Mouse (Mus musculus): ENCODE data around the gene Hyal2. TPM values are rescaled to one million over a fixed set of nuclear protein-coding genes. Genes with fewer than 3 reads are reported as not detected.
A peak's percentile ranks its signal among the peaks of the same experiment; 100 is the strongest.

Gene Hyal2
- polyA plus RNA-seq, 1 experiment from 2014 or later: 128 TPM

DNA sequence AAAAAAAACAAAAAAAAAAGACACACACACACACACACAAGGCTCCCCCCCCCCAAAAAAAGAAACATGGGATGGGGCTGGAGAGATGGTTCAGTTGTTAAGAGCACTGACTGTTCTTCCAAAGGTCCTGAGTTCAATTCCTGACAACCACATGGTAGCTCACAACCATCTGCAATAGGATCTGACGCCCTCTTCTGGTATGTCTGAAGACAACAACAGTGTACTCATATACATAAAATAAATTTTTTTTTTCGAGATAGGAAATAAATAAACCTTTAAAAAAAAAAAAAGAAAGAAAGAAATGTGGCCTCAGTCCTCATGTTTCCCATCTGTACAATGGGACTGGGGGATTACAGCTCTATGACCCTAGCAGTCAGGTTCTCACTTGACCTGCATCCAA, 49.7 kb downstream of the Hyal2 start:
- Histone ChIP-seq H3K4me3 (ENCODE audit: low read depth, low read length) (no peak overlapping the region), H3K4me2 (ENCODE audit: low read depth) (no peak overlapping the region), H3K9ac (ENCODE audit: low read length) (no peak overlapping the region), H3K9me3 (ENCODE audit: control insufficient read depth, low read length) (no peaks in the 10 kb centered on the region), H3K36me3 (ENCODE audit: control insufficient read depth, insufficient read depth, low read length) (peaks cover 37% of the 10 kb centered on the region), H3K4me1 (ENCODE audit: control insufficient read depth, insufficient read depth, low read length) (peaks cover 14% of the 10 kb centered on the region; the same call in 1 of the 2 replicates), H3K27me3 (ENCODE audit: control insufficient read depth, insufficient read depth, low read length) (no peaks in the 10 kb centered on the region), H3K27ac (ENCODE audit: low read depth, low read length) (no peak overlapping the region)
- WGBS: 81% methylated on average over 2 of the region's 2 CpGs
- ATAC-seq (ENCODE audit: insufficient read depth, low FRiP score, low TSS enrichment) (no peak), DNase-seq (ENCODE audit: low spot score) (no peak)

- Histone ChIP-seq H3K4me1 (ENCODE audit: control insufficient read depth, insufficient read depth, low read length) (peaks cover 11% of the 10 kb centered on the region; the same call in 1 of the 2 replicates), H3K27ac (ENCODE audit: low read depth, low read length) (no peak overlapping the region), H3K9ac (ENCODE audit: low read length) (no peak overlapping the region), H3K36me3 (ENCODE audit: control insufficient read depth, insufficient read depth, low read length) (peaks cover 37% of the 10 kb centered on the region), H3K4me2 (ENCODE audit: low read depth) (no peak overlapping the region), H3K27me3 (ENCODE audit: control insufficient read depth, insufficient read depth, low read length) (no peaks in the 10 kb centered on the region), H3K4me3 (ENCODE audit: low read depth, low read length) (no peak overlapping the region), H3K9me3 (ENCODE audit: control insufficient read depth, low read length) (no peaks in the 10 kb centered on the region)
- no peak for DNase-seq (ENCODE audit: low spot score)
- ATAC-seq (ENCODE audit: insufficient read depth, low FRiP score, low TSS enrichment): no peak
- WGBS: 93% methylated on average over 6 of the region's 6 CpGs
These were observed 50.4 kb downstream of the Hyal2 start for GRCm38 (mm10) chr9:107618098-107618497.

DNA sequence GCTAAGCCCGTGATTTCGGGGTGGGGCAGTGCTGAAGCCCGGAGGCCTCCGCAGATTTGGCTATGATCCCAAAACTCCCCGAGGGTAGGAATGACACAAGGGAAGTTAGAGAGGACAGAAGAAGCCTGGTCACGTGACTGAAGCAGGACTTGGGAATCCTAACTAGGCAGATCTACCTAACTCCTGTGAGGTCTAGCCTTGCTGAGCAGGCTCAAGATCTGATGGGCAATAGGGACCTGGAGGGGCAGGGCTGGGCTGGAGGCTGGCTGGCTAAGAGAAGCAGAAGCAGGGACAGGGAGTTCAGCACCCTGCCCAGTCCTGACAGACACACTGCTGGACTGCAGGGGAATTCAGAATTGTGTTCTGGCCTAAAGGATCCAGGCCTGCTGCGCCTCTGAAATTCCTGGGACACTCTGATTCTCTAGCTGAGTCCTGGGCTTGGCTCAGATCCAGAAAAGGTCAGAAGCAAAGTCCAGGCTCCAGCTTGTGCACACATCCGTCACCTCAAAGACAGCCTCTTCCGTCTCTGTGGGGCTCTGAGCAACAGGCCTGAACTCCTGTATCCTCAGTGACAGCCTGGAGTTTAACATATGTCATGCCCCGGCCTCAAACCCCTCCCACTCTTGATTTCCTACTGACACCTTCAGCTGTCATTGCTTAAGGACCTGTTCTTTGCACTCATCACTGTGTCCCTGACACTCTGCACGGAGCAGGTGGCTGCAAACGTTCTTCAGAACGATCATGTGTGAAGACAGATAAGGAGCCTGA, 51.2 kb downstream of the Hyal2 start:
- no peak for DNase-seq (ENCODE audit: low spot score)
- peaks cover 11% of the 10 kb centered on the region; the same call in 1 of the 2 replicates for H3K4me1 ChIP-seq (ENCODE audit: control insufficient read depth, insufficient read depth, low read length)
- no peaks in the 10 kb centered on the region for H3K9me3 ChIP-seq (ENCODE audit: control insufficient read depth, low read length)
- H3K4me3 ChIP-seq (ENCODE audit: low read depth, low read length): no peak overlapping the region
- 80% methylated on average over 13 of the region's 13 CpGs for WGBS
- peak overlapping the region; percentile 30; the same call in 1 of the 2 replicates for H3K27ac ChIP-seq (ENCODE audit: low read depth, low read length)
- H3K27me3 ChIP-seq (ENCODE audit: control insufficient read depth, insufficient read depth, low read length): no peaks in the 10 kb centered on the region
- ATAC-seq (ENCODE audit: insufficient read depth, low FRiP score, low TSS enrichment): no peak
- no peak overlapping the region for H3K4me2 ChIP-seq (ENCODE audit: low read depth)
- no peak overlapping the region for H3K9ac ChIP-seq (ENCODE audit: low read length)
- H3K36me3 ChIP-seq (ENCODE audit: control insufficient read depth, insufficient read depth, low read length): peaks cover 37% of the 10 kb centered on the region

DNA sequence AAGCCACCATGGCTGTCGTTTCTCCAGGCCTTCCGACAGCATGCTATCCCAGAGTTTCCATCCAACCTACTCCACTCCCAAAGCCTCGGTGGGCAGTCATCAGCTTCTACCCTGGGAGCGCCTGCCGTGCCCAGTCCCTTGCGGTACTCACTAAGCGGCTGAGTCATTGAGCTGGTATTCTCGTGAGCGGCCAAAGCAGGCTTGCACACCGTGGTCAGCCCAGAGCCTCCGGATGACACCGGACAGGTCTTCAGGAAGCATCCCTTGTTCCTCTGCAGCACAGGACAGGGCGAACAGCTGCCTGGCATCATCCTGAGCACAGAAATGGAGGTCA, 51.8 kb downstream of the Hyal2 start:
- Histone ChIP-seq H3K27me3 (ENCODE audit: control insufficient read depth, insufficient read depth, low read length) (no peaks in the 10 kb centered on the region), H3K4me2 (ENCODE audit: low read depth) (no peak overlapping the region), H3K9me3 (ENCODE audit: control insufficient read depth, low read length) (no peaks in the 10 kb centered on the region), H3K4me3 (ENCODE audit: low read depth, low read length) (no peak overlapping the region), H3K36me3 (ENCODE audit: control insufficient read depth, insufficient read depth, low read length) (peaks cover 37% of the 10 kb centered on the region), H3K27ac (ENCODE audit: low read depth, low read length) (no peak overlapping the region), H3K9ac (ENCODE audit: low read length) (no peak overlapping the region), H3K4me1 (ENCODE audit: control insufficient read depth, insufficient read depth, low read length) (peaks cover 11% of the 10 kb centered on the region; the same call in 1 of the 2 replicates)
- ATAC-seq (ENCODE audit: insufficient read depth, low FRiP score, low TSS enrichment) (no peak), DNase-seq (ENCODE audit: low spot score) (no peak)
- WGBS: 87% methylated on average over 13 of the region's 13 CpGs

DNA sequence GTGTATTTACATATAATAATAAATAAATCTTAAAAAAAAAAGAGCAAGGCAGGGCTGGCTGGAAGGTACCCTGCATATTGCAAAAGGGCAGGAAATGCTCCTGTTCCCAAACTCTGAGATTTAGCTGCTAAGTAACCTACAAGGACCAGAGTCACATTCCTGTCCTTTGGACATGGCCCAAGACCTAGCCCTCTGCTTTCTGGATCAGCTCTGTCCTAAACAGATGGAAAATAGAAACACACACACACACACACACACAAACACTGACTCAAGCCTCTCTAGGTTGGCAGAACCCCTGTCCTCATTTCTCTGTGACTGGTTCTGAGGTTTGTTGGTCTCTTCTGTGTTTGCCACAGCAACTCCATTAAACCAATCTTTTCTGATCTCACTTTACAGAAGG, 53.2 kb downstream of the Hyal2 start:
- H3K36me3 ChIP-seq (ENCODE audit: control insufficient read depth, insufficient read depth, low read length): peaks cover 24% of the 10 kb centered on the region
- no peak overlapping the region for H3K4me3 ChIP-seq (ENCODE audit: low read depth, low read length)
- H3K9me3 ChIP-seq (ENCODE audit: control insufficient read depth, low read length): no peaks in the 10 kb centered on the region
- no peak overlapping the region for H3K4me2 ChIP-seq (ENCODE audit: low read depth)
- no peak overlapping the region for H3K27ac ChIP-seq (ENCODE audit: low read depth, low read length)
- H3K9ac ChIP-seq (ENCODE audit: low read length): no peak overlapping the region
- ATAC-seq (ENCODE audit: insufficient read depth, low FRiP score, low TSS enrichment): no peak
- no peak for DNase-seq (ENCODE audit: low spot score)
- no peaks in the 10 kb centered on the region for H3K27me3 ChIP-seq (ENCODE audit: control insufficient read depth, insufficient read depth, low read length)
- H3K4me1 ChIP-seq (ENCODE audit: control insufficient read depth, insufficient read depth, low read length): peaks cover under 1% of the 10 kb centered on the region

Other genes starting within 250 kb of the Hyal2 start
- gene Hemk1, start 229.6 kb upstream of the Hyal2 start, polyA plus RNA-seq (2014; fragmentation: Nextera tagmentation; extraction: Ambion mirVana): 11.1 and 12.4 TPM in 2 replicates
- gene 6430571L13Rik, start 227.3 kb upstream of the Hyal2 start, polyA plus RNA-seq (2014; fragmentation: Nextera tagmentation; extraction: Ambion mirVana): 1.4 and 2.0 TPM in 2 replicates
- 1.4 and 1.8 TPM in 2 replicates for gene Cacna2d2, start 168.3 kb upstream of the Hyal2 start, polyA plus RNA-seq (2014; fragmentation: Nextera tagmentation; extraction: Ambion mirVana)
- gene Tmem115, start 34.0 kb upstream of the Hyal2 start, polyA plus RNA-seq (2014; fragmentation: Nextera tagmentation; extraction: Ambion mirVana): 47.0 and 47.2 TPM in 2 replicates
- 19.7 and 21.9 TPM in 2 replicates for gene Cyb561d2, start 25.8 kb upstream of the Hyal2 start, polyA plus RNA-seq (2014; fragmentation: Nextera tagmentation; extraction: Ambion mirVana)
- 45.8 and 48.9 TPM in 2 replicates for gene Nprl2, start 25.7 kb upstream of the Hyal2 start, polyA plus RNA-seq (2014; fragmentation: Nextera tagmentation; extraction: Ambion mirVana)
- gene Zmynd10, start 20.6 kb upstream of the Hyal2 start, polyA plus RNA-seq (2014; fragmentation: Nextera tagmentation; extraction: Ambion mirVana): 0.65 and 1.3 TPM in 2 replicates
- 38.5 and 41.3 TPM in 2 replicates for gene Rassf1, start 16.4 kb upstream of the Hyal2 start, polyA plus RNA-seq (2014; fragmentation: Nextera tagmentation; extraction: Ambion mirVana)
- gene Tusc2, start 4.7 kb upstream of the Hyal2 start, polyA plus RNA-seq (2014; fragmentation: Nextera tagmentation; extraction: Ambion mirVana): 91.0 and 93.0 TPM in 2 replicates
- 3.3 and 4.0 TPM in 2 replicates for gene Hyal1, start 9.0 kb downstream of the Hyal2 start, polyA plus RNA-seq (2014; fragmentation: Nextera tagmentation; extraction: Ambion mirVana)
- 15.1 and 15.5 TPM in 2 replicates for gene Naa80, start 10.9 kb downstream of the Hyal2 start, polyA plus RNA-seq (2014; fragmentation: Nextera tagmentation; extraction: Ambion mirVana)
- 0.24 and 0.30 TPM in 2 replicates for gene Hyal3, start 12.9 kb downstream of the Hyal2 start, polyA plus RNA-seq (2014; fragmentation: Nextera tagmentation; extraction: Ambion mirVana)
- gene Ifrd2, start 19.7 kb downstream of the Hyal2 start, polyA plus RNA-seq (2014; fragmentation: Nextera tagmentation; extraction: Ambion mirVana): 35.2 and 39.0 TPM in 2 replicates
- 2.6 and 3.0 TPM in 2 replicates for gene Sema3b, start 41.3 kb downstream of the Hyal2 start, polyA plus RNA-seq (2014; fragmentation: Nextera tagmentation; extraction: Ambion mirVana)
- 434 and 452 TPM in 2 replicates for gene Gnai2, start 67.4 kb downstream of the Hyal2 start, polyA plus RNA-seq (2014; fragmentation: Nextera tagmentation; extraction: Ambion mirVana)
- 6.8 and 7.2 TPM in 2 replicates for gene Slc38a3, start 101.6 kb downstream of the Hyal2 start, polyA plus RNA-seq (2014; fragmentation: Nextera tagmentation; extraction: Ambion mirVana)
- gene Gnat1, start 111.8 kb downstream of the Hyal2 start, polyA plus RNA-seq (2014; fragmentation: Nextera tagmentation; extraction: Ambion mirVana): 1.9 and 2.4 TPM in 2 replicates
- 15.3 and 17.0 TPM in 2 replicates for gene Sema3f, start 142.5 kb downstream of the Hyal2 start, polyA plus RNA-seq (2014; fragmentation: Nextera tagmentation; extraction: Ambion mirVana)
- gene Rbm5, start 203.1 kb downstream of the Hyal2 start, polyA plus RNA-seq (2014; fragmentation: Nextera tagmentation; extraction: Ambion mirVana): 196 and 197 TPM in 2 replicates

Data from neural tube, embryonic 11.5 days (tissue).